Mouse (Mus musculus) limb, embryonic 15.5 days (tissue): ENCODE data around the gene Pcolce2. TPM values are rescaled to one million over a fixed set of nuclear protein-coding genes. Genes with fewer than 3 reads are reported as not detected.

Source experiments
- ATAC-seq: fragments of 200-750 bp; cut with Nextera tagmentation; 2 replicates; pipeline ENCODE4 v1.8.0; 2017; ENCODE audit warnings: low read depth, moderate TSS enrichment; ENCODE audit not compliant: insufficient number of reproducible peaks, low FRiP score, low TSS enrichment
- H3K27ac ChIP-seq: fragments of 300-500 bp; sonication (generic); 2 replicates; pipeline ENCODE4 v1.5.1; 2015; ENCODE audit warnings: moderate library complexity, mild to moderate bottlenecking, inconsistent platforms
- H3K27me3 ChIP-seq: fragments of 300-500 bp; sonication (generic); 2 replicates; pipeline ENCODE4 v1.6.1; 2015; ENCODE audit warnings: inconsistent platforms
- H3K36me3 ChIP-seq: fragments of 300-500 bp; sonication (generic); 2 replicates; pipeline ENCODE4 v1.6.1; 2015; ENCODE audit warnings: inconsistent platforms
- H3K4me1 ChIP-seq: fragments of 300-500 bp; sonication (generic); 2 replicates; pipeline ENCODE4 v1.6.1; 2015; ENCODE audit warnings: inconsistent platforms
- H3K4me2 ChIP-seq: fragments of 300-500 bp; sonication (generic); 2 replicates; pipeline ENCODE4 v1.6.1; 2015; ENCODE audit warnings: mild to moderate bottlenecking, inconsistent platforms
- H3K4me3 ChIP-seq: fragments of 300-500 bp; sonication (generic); 2 replicates; pipeline ENCODE4 v1.5.1; 2015; ENCODE audit warnings: mild to moderate bottlenecking, inconsistent platforms
- H3K9ac ChIP-seq: fragments of 300-500 bp; sonication (generic); 2 replicates; pipeline ENCODE4 v1.6.1; 2015; ENCODE audit warnings: inconsistent platforms
- H3K9me3 ChIP-seq: fragments of 300-500 bp; sonication (generic); 2 replicates; pipeline ENCODE4 v1.6.1; 2016; ENCODE audit warnings: inconsistent platforms
- WGBS: fragments of 180-500 bp; shearing (Covaris S2); methylation state at CpG from one replicate; pipeline ENCODE4 v1.1.7; 2015; 5-methylcytosine and 5-hydroxymethylcytosine counted together
- polyA plus RNA-seq: library from polyadenylated mRNA; unstranded; fragments of >200 nt; fragmentation: Nextera tagmentation; extraction: Ambion mirVana; gene quantifications from 2 replicates; pipeline ENCODE4 v1.2.1, GENCODE M21; 2015

Pcolce2 gene
- polyA plus RNA-seq, 1 experiment from 2014 or later: 26.5 TPM

GRCm38 (mm10) chr9:95688064-95688463, 50.7 kb downstream of the Pcolce2 start:
- Histone ChIP-seq H3K27me3 (no peaks in the 10 kb centered on the region), H3K4me2 (no peak overlapping the region), H3K9ac (no peak overlapping the region), H3K9me3 (no peaks in the 10 kb centered on the region), H3K4me3 (no peak overlapping the region), H3K27ac (no peak overlapping the region), H3K36me3 (no peaks in the 10 kb centered on the region), H3K4me1 (0 out of 2 replicates have a peak, but pooled peaks cover 4% of the 10 kb centered on the region)
- 66% methylated on average over 3 of the region's 3 CpGs for WGBS
- no peak for ATAC-seq

DNA sequence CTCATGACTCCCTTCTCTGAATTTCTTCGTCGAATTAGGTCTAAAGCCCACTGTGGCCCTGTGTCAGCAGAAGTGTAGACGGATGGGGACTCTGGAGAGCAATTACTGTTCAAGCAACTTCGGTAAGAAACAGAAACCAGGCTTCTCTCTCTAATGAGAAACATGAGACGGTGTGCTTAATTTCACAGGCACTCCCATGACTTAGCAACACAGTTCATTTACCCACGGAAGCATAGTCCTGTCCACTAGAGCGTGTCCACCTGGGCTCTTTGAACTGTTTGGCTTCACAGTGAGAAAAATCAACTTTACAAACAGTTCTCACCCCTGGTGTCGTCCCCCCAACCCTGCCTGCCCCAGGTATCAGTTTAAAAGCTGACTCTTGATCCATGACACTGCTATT, 55.4 kb downstream of the Pcolce2 start:
- no peak for ATAC-seq
- 25% methylated on average over 8 of the region's 8 CpGs for WGBS
- H3K9ac ChIP-seq: no peak overlapping the region

GRCm38 (mm10) chr9:95693528-95694100, 56.2 kb downstream of the Pcolce2 start:
- H3K9me3 ChIP-seq: no peaks in the 10 kb centered on the region
- H3K4me1 ChIP-seq: peaks cover 10% of the 10 kb centered on the region; the same call in 1 of the 2 replicates
- peak overlapping the region; percentile 20 for H3K4me3 ChIP-seq
- H3K27me3 ChIP-seq: no peaks in the 10 kb centered on the region
- no peak for ATAC-seq
- H3K9ac ChIP-seq: no peak overlapping the region
- WGBS: 37% methylated on average over 11 of the region's 11 CpGs
- H3K27ac ChIP-seq: no peak overlapping the region
- peak overlapping the region; percentile 30 for H3K4me2 ChIP-seq
- H3K36me3 ChIP-seq: no peaks in the 10 kb centered on the region

More for the DNA sequence above, 55.4 kb downstream of the Pcolce2 start:
- Histone ChIP-seq H3K9me3 (no peaks in the 10 kb centered on the region), H3K27ac (no peak overlapping the region), H3K27me3 (no peaks in the 10 kb centered on the region), H3K36me3 (no peaks in the 10 kb centered on the region), H3K4me3 (no peak overlapping the region), H3K4me2 (no peak overlapping the region), H3K4me1 (peaks cover 10% of the 10 kb centered on the region; the same call in 1 of the 2 replicates)

- H3K27ac ChIP-seq: no peak overlapping the region
- 70% methylated on average over 12 of the region's 12 CpGs for WGBS
- H3K4me2 ChIP-seq: no peak overlapping the region
- ATAC-seq: no peak
- H3K9me3 ChIP-seq: no peaks in the 10 kb centered on the region
- H3K27me3 ChIP-seq: no peaks in the 10 kb centered on the region
- no peak overlapping the region for H3K9ac ChIP-seq
- peaks cover 10% of the 10 kb centered on the region; the same call in 1 of the 2 replicates for H3K4me1 ChIP-seq
- no peak overlapping the region for H3K4me3 ChIP-seq
- H3K36me3 ChIP-seq: no peaks in the 10 kb centered on the region
Observed at GRCm38 (mm10) chr9:95694526-95694925, 57.1 kb downstream of the Pcolce2 start.

DNA sequence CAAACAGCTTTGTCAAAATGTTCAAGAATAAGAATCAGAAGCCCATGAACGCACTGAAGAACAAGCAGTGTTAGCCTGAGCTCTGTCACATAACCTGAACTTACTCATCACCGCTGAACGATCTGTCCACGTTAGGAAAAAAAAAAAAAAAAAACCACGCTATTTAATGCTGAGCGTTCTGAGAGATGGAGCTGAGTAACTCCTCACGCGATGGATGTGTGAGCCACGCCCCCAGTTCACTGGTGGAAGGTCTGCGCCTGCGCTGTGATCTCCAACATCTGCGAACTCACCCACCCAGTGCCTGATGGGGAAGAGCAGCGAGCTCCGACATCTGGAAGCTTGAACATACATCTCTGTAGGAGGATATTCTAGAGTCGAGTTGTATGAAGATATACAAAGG, 57.6 kb downstream of the Pcolce2 start:
- Histone ChIP-seq H3K9ac (no peak overlapping the region), H3K4me1 (peaks cover 10% of the 10 kb centered on the region; the same call in 1 of the 2 replicates), H3K36me3 (no peaks in the 10 kb centered on the region), H3K9me3 (no peaks in the 10 kb centered on the region), H3K27me3 (no peaks in the 10 kb centered on the region), H3K27ac (no peak overlapping the region), H3K4me2 (no peak overlapping the region), H3K4me3 (no peak overlapping the region)
- ATAC-seq: no peak
- 85% methylated on average over 15 of the region's 15 CpGs for WGBS

GRCm38 (mm10) chr9:95696581-95696980, 59.2 kb downstream of the Pcolce2 start:
- Histone ChIP-seq H3K4me2 (no peak overlapping the region), H3K9me3 (no peaks in the 10 kb centered on the region), H3K4me1 (peaks cover 10% of the 10 kb centered on the region; the same call in 1 of the 2 replicates), H3K4me3 (no peak overlapping the region), H3K36me3 (no peaks in the 10 kb centered on the region), H3K9ac (no peak overlapping the region), H3K27me3 (no peaks in the 10 kb centered on the region), H3K27ac (no peak overlapping the region)
- 64% methylated on average over 6 of the region's 6 CpGs for WGBS
- ATAC-seq: no peak

DNA sequence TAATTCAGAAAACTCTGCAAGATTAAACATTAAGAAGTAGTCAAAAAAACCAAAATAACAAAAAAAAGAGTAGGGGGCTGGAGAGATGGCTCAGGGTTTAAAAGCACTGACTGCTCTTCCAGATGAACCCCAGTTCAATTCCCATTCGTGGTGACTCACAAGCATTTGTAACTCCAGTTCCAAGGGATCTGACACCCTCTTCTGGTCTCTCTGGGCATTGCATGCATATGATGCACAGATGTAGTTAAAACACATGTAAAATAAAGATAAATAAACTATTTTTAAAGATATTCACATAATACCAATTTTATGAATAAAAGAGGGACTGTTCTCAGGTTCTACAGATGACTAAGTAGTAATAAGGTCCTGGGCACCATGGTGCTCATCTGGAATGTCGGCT, 60.4 kb downstream of the Pcolce2 start:
- no peak overlapping the region for H3K9ac ChIP-seq
- no peaks in the 10 kb centered on the region for H3K27me3 ChIP-seq
- H3K27ac ChIP-seq: no peak overlapping the region
- no peak overlapping the region for H3K4me2 ChIP-seq
- H3K4me1 ChIP-seq: peaks cover 8% of the 10 kb centered on the region; the same call in 1 of the 2 replicates
- no peak overlapping the region for H3K4me3 ChIP-seq
- no peak for ATAC-seq
- H3K9me3 ChIP-seq: no peaks in the 10 kb centered on the region
- 49% methylated on average over 2 of the region's 2 CpGs for WGBS
- H3K36me3 ChIP-seq: no peaks in the 10 kb centered on the region

- H3K36me3 ChIP-seq: no peaks in the 10 kb centered on the region
- 84% methylated on average over 4 of the region's 4 CpGs for WGBS
- no peak overlapping the region for H3K4me2 ChIP-seq
- no peaks in the 10 kb centered on the region for H3K4me1 ChIP-seq
- no peak overlapping the region for H3K27ac ChIP-seq
- H3K9me3 ChIP-seq: no peaks in the 10 kb centered on the region
- no peak for ATAC-seq
- no peak overlapping the region for H3K9ac ChIP-seq
- H3K4me3 ChIP-seq: no peak overlapping the region
- no peaks in the 10 kb centered on the region for H3K27me3 ChIP-seq
Observed at GRCm38 (mm10) chr9:95699273-95699672, 61.9 kb downstream of the Pcolce2 start.

- Histone ChIP-seq H3K27me3 (no peaks in the 10 kb centered on the region), H3K36me3 (no peaks in the 10 kb centered on the region), H3K27ac (no peak overlapping the region), H3K9ac (no peak overlapping the region), H3K9me3 (no peaks in the 10 kb centered on the region), H3K4me3 (no peak overlapping the region), H3K4me1 (no peaks in the 10 kb centered on the region), H3K4me2 (no peak overlapping the region)
- ATAC-seq: no peak
- 54% methylated on average over 3 of the region's 3 CpGs for WGBS
Observed at GRCm38 (mm10) chr9:95704078-95704477, 66.7 kb downstream of the Pcolce2 start.

DNA sequence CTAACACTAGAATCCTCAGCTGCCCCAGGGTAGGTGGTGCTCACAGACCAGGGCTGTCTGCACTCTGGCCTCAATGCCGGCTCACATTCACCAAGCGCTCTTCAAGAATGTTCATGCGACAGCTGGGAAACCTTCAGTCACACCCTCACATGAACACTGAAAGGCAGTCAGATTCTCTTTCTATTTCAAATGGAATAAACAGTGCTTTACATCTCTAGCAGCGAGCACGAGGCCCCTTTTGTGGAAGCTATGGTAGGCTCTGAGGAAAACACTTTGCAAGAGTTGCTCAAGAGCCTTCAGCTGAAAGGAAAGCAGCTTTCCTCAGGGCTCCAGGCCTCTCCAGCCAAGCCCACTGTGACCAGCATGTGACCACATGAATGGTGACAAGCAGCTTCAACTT, 68.0 kb downstream of the Pcolce2 start:
- ATAC-seq: no peak
- Histone ChIP-seq H3K9ac (no peak overlapping the region), H3K9me3 (no peaks in the 10 kb centered on the region), H3K27me3 (no peaks in the 10 kb centered on the region), H3K4me1 (no peaks in the 10 kb centered on the region), H3K36me3 (no peaks in the 10 kb centered on the region), H3K4me2 (no peak overlapping the region), H3K27ac (no peak overlapping the region), H3K4me3 (no peak overlapping the region)
- WGBS: 76% methylated on average over 5 of the region's 5 CpGs

DNA sequence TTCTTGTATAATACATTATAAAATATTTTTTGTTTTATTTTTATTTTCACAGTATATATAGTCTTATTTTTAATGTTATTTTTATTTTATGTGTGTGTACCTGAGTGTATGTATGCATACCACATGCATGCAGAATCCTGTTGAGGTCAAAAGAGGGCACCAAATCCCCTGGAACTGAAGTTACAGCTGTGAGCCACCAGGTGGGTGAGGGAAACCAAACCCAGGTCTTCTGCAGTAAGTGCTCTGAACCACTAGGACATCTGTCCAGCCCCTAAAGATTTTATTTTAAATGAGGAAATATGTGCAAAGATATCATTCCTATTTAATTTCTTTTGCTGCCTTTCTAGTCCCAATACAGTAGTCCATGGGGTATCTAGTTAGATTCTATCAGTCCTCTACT, 71.5 kb downstream of the Pcolce2 start:
- Histone ChIP-seq H3K4me2 (no peak overlapping the region), H3K9me3 (no peaks in the 10 kb centered on the region), H3K4me1 (no peaks in the 10 kb centered on the region), H3K27ac (no peak overlapping the region), H3K4me3 (no peak overlapping the region), H3K27me3 (no peaks in the 10 kb centered on the region), H3K9ac (no peak overlapping the region), H3K36me3 (no peaks in the 10 kb centered on the region)
- ATAC-seq: no peak

GRCm38 (mm10) chr9:95712574-95712973, 75.2 kb downstream of the Pcolce2 start:
- WGBS: 39% methylated on average over 8 of the region's 8 CpGs

GRCm38 (mm10) chr9:95736238-95736637, 98.8 kb downstream of the Pcolce2 start:
- Histone ChIP-seq H3K4me3 (no peak overlapping the region), H3K4me1 (no peaks in the 10 kb centered on the region), H3K9ac (no peak overlapping the region), H3K27ac (no peak overlapping the region), H3K9me3 (no peaks in the 10 kb centered on the region), H3K36me3 (no peaks in the 10 kb centered on the region), H3K27me3 (no peaks in the 10 kb centered on the region), H3K4me2 (no peak overlapping the region)
- ATAC-seq: no peak

More at GRCm38 (mm10) chr9:95712574-95712973, 75.2 kb downstream of the Pcolce2 start:
- no peak overlapping the region for H3K4me3 ChIP-seq
- no peak overlapping the region for H3K4me2 ChIP-seq
- ATAC-seq: no peak
- no peaks in the 10 kb centered on the region for H3K27me3 ChIP-seq
- H3K9ac ChIP-seq: no peak overlapping the region
- H3K27ac ChIP-seq: no peak overlapping the region
- H3K9me3 ChIP-seq: no peaks in the 10 kb centered on the region
- H3K4me1 ChIP-seq: no peaks in the 10 kb centered on the region
- no peaks in the 10 kb centered on the region for H3K36me3 ChIP-seq
